Mouse (Mus musculus) thymus, adult 2 months (tissue): ENCODE results near the gene Zdhhc8.

ENCODE experiments used
- CTCF ChIP-seq: fragments of 200-500 bp; IDR thresholded peaks from 2 replicates; pipeline ENCODE4 v1.5.1; 2012; ENCODE audit warnings: mild to moderate bottlenecking, control low read depth, low read length, moderate library complexity, borderline replicate concordance; ENCODE audit not compliant: control insufficient read depth, poor library complexity, insufficient read depth; ENCODE audit errors: extremely low read depth
- POLR2A ChIP-seq: fragments of 200-500 bp; IDR thresholded peaks from 2 replicates; pipeline ENCODE4 v1.6.1; 2012; ENCODE audit warnings: mild to moderate bottlenecking, low read length, control low read depth, moderate library complexity; ENCODE audit not compliant: control insufficient read depth, poor library complexity, insufficient read depth; ENCODE audit errors: extremely low read depth

DNA sequence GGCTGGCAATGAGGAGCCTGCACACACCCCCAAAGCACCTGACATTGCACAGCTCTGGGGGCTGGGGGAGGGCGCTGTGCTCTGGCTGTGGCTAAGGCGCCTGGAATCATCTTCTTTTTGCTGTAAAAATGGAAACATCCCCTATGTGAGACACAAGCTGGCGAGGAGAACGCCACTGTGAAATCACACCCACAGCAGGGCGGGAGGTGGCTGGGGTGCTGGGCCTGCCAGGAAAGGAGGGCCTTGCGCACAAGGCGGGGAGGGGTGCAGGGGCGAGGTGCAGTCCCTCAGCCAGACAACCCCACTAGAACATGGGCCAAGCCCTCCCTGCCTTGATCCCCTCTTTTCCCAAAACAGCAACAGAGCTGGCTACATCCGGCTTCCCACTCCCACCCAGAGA lies 61.7 kb downstream of the Zdhhc8 start:
- TF ChIP-seq POLR2A (no peak), CTCF (no peak)
